Mouse (Mus musculus): Measurements from ENCODE around the gene Snrpc. TPM values are rescaled to one million over a fixed set of nuclear protein-coding genes. Genes with fewer than 3 reads are reported as not detected.

Gene Snrpc
- polyA plus RNA-seq, 1 experiment from 2014 or later = 247 TPM

DNA sequence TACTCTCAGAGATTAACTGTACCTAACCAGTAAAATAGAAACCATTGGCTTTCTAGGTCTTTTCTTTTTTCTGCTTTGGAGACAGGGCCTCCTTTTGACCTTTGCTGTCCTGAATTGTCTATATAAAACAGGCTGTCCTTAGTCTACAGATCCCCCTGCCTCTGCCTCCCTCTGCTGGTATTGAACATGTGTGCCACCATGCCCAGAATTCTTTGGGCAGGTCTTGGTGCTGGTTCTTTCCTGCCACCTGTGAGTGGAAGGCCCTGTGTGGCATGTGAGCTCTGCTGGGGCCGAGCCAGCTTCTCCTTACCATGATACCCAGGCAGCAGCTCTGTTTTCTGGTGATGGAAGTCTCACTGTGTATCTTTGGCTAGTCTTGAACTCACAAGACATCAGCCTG is 10.4 kb downstream of the Snrpc start:
- Histone ChIP-seq H3K9me3 (no peaks in the 10 kb centered on the region), H3K4me3 (replicated peaks) (no peak overlapping the region), H3K4me1 (no peaks in the 10 kb centered on the region), H3K36me3 (peaks cover 48% of the 10 kb centered on the region), H3K4me2 (no peak overlapping the region), H3K27me3 (replicated peaks) (no peaks in the 10 kb centered on the region), H3K9ac (no peak overlapping the region), H3K27ac (no peak overlapping the region)
- no peak for ATAC-seq (ENCODE audit: insufficient read depth, low FRiP score, low read depth)
- 88% methylated on average over 1 of the region's 1 CpGs for WGBS

- 72% methylated on average over 3 of the region's 3 CpGs for WGBS
- H3K27ac ChIP-seq = no peak overlapping the region
- peaks cover 39% of the 10 kb centered on the region for H3K36me3 ChIP-seq
- H3K9me3 ChIP-seq = no peaks in the 10 kb centered on the region
- H3K9ac ChIP-seq = no peak overlapping the region
- no peak overlapping the region for H3K4me3 ChIP-seq (replicated peaks)
- no peak for ATAC-seq (ENCODE audit: insufficient read depth, low FRiP score, low read depth)
- H3K27me3 ChIP-seq (replicated peaks) = no peaks in the 10 kb centered on the region
- H3K4me2 ChIP-seq = no peak overlapping the region
- no peaks in the 10 kb centered on the region for H3K4me1 ChIP-seq
Observed at GRCm38 (mm10) chr17:27851076-27851475, 13.1 kb downstream of the Snrpc start.

GRCm38 (mm10) chr17:27856265-27856797 is 18.4 kb downstream of the Snrpc start, which contains the start of gene Uhrf1bp1:
Gene Uhrf1bp1, plus strand, starts transcription at chr17:27856441.
- H3K27me3 ChIP-seq (replicated peaks) = no peaks in the 10 kb centered on the region
- peak within 1 kb of the TSS; percentile 77 for H3K4me3 ChIP-seq (replicated peaks)
- peak within 1 kb of the TSS; percentile 90 for H3K9ac ChIP-seq
- ATAC-seq (ENCODE audit: insufficient read depth, low FRiP score, low read depth) = peak; percentile 80
- WGBS = under 1% methylated on average over 54 of the region's 54 CpGs
- no peaks in the 10 kb centered on the region for H3K9me3 ChIP-seq
- peaks cover 12% of the 10 kb centered on the region for H3K4me1 ChIP-seq
- peaks cover 12% of the 10 kb centered on the region for H3K36me3 ChIP-seq
- H3K4me2 ChIP-seq = peak within 1 kb of the TSS; percentile 86
- H3K27ac ChIP-seq = peak within 1 kb of the TSS; percentile 81

DNA sequence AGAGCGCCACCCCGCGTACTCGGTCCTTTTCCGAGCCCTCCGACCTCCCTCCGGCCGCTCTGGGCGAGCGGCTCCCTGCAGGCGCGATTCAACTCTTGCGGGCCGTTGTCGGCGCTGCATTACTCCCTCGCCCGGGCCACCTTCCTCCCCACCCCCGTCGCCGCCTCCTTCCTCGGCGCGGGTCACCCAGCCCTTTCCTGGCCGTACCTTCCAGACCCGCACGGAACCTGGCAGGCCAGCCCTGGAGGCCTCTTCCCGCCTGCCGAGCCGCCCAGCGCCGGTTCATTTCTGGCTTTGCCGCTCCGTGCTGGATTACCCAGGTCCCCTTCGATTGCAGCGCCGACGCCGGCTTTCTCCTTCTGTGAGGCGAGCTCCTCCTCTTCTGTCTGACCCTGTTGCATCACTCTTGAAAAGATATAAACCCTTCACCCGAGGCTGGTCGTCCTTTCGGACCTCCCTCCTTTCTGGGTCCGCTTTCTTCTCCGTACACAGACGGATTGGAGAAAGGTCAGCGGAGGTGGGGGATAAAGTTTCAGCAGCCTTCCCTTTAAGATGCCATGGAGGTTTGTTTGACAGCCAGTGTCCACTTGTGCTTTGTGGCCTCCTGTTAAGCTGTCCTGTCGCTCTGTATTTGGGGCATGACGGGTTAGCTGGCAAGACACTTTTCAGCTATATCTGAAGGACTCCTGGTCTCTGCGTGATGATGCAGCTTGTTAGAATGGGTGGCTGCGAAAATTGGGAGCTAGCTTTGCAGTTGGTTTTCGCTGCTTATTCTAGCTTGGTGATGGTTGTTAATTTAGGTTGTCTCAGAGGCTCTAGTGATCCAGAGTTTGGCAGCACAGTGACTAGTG is 19.1 kb downstream of the Snrpc start:
- WGBS = 1% methylated on average over 52 of the region's 52 CpGs
- Histone ChIP-seq H3K4me2 (peak overlapping the region; percentile 86), H3K9ac (peak overlapping the region; percentile 90), H3K9me3 (no peaks in the 10 kb centered on the region), H3K36me3 (peaks cover 11% of the 10 kb centered on the region), H3K27ac (peak overlapping the region; percentile 81), H3K27me3 (replicated peaks) (no peaks in the 10 kb centered on the region), H3K4me1 (peaks cover 12% of the 10 kb centered on the region), H3K4me3 (replicated peaks) (peak overlapping the region; percentile 77)
- peak; percentile 57 for ATAC-seq (ENCODE audit: insufficient read depth, low FRiP score, low read depth)

DNA sequence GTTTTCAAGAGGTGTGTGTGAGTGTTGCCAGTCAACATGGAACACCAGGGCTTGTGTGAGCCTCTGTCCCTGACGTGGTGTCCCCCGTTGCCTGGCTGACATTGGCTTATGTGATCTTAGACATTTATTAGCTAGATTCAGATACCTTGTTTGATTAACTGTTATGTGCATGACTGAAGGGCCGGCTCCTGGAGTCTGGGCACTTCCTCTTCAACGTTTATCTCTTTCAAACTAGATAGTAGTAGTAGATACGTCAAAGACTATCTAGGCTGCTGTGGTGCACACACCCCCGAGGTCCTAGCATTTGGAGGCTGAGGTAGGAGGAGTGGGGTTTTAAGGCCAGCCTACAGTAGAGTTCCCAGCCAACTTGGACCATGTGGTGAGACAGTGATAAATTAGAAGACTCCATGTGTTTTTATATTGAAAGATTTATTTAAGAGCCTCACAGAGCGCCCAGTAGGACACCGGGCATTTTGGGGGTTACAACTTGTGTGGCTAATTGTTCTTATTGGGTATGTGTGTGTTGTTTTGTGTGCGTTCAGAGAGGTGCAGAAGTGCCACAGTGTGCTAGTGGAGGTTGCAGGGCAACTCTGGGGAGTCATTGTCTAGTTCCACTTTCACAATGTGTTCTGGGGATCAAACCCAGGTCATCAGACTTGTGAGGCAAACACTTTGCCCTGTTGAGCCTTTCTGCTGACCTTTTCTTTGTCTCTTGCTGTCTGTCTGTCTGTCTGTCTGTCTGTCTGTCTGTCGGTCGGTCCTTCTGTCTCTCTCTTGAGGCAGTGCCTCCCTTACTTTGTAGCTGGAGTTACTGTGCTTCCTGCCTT is 19.9 kb downstream of the Snrpc start:
- H3K36me3 ChIP-seq = peaks cover 9% of the 10 kb centered on the region
- H3K4me3 ChIP-seq (replicated peaks) = peak overlapping the region; percentile 77
- H3K4me1 ChIP-seq = peaks cover 12% of the 10 kb centered on the region
- H3K9ac ChIP-seq = peak overlapping the region; percentile 90; the same call in 1 of the 2 replicates
- no peaks in the 10 kb centered on the region for H3K27me3 ChIP-seq (replicated peaks)
- H3K9me3 ChIP-seq = no peaks in the 10 kb centered on the region
- no peak overlapping the region for H3K27ac ChIP-seq
- 30% methylated on average over 11 of the region's 11 CpGs for WGBS
- ATAC-seq (ENCODE audit: insufficient read depth, low FRiP score, low read depth) = no peak
- H3K4me2 ChIP-seq = peak overlapping the region; percentile 86

GRCm38 (mm10) chr17:27859131-27859530 is 21.2 kb downstream of the Snrpc start:
- Histone ChIP-seq H3K4me1 (peaks cover 12% of the 10 kb centered on the region), H3K4me2 (no peak overlapping the region), H3K27ac (no peak overlapping the region), H3K9me3 (no peaks in the 10 kb centered on the region), H3K4me3 (replicated peaks) (no peak overlapping the region), H3K27me3 (replicated peaks) (no peaks in the 10 kb centered on the region), H3K36me3 (peaks cover 3% of the 10 kb centered on the region; the same call in 1 of the 2 replicates), H3K9ac (no peak overlapping the region)
- 61% methylated on average over 2 of the region's 2 CpGs for WGBS
- peak; percentile 42; the same call in 1 of the 2 replicates for ATAC-seq (ENCODE audit: insufficient read depth, low FRiP score, low read depth)

- H3K4me1 ChIP-seq = 0 out of 2 replicates have a peak, but pooled peaks cover 5% of the 10 kb centered on the region
- H3K9ac ChIP-seq = no peak overlapping the region
- H3K4me3 ChIP-seq (replicated peaks) = no peak overlapping the region
- no peaks in the 10 kb centered on the region for H3K27me3 ChIP-seq (replicated peaks)
- no peak for ATAC-seq (ENCODE audit: insufficient read depth, low FRiP score, low read depth)
- H3K9me3 ChIP-seq = no peaks in the 10 kb centered on the region
- no peaks in the 10 kb centered on the region; the same call in 1 of the 2 replicates for H3K36me3 ChIP-seq
- H3K4me2 ChIP-seq = no peak overlapping the region
- no peak overlapping the region for H3K27ac ChIP-seq
- 62% methylated on average over 2 of the region's 2 CpGs for WGBS
Observed at GRCm38 (mm10) chr17:27865461-27865860, 27.5 kb downstream of the Snrpc start.

GRCm38 (mm10) chr17:27866737-27867136 is 28.8 kb downstream of the Snrpc start:
- no peak overlapping the region for H3K9ac ChIP-seq
- no peak overlapping the region for H3K27ac ChIP-seq
- H3K9me3 ChIP-seq = no peaks in the 10 kb centered on the region
- H3K4me3 ChIP-seq (replicated peaks) = no peak overlapping the region
- no peak for ATAC-seq (ENCODE audit: insufficient read depth, low FRiP score, low read depth)
- no peaks in the 10 kb centered on the region; the same call in 1 of the 2 replicates for H3K36me3 ChIP-seq
- H3K4me1 ChIP-seq = 0 out of 2 replicates have a peak, but pooled peaks cover 5% of the 10 kb centered on the region
- 49% methylated on average over 4 of the region's 4 CpGs for WGBS
- H3K27me3 ChIP-seq (replicated peaks) = no peaks in the 10 kb centered on the region
- no peak overlapping the region for H3K4me2 ChIP-seq

GRCm38 (mm10) chr17:27871851-27872250 is 33.9 kb downstream of the Snrpc start:
- ATAC-seq (ENCODE audit: insufficient read depth, low FRiP score, low read depth) = no peak
- no peaks in the 10 kb centered on the region for H3K27me3 ChIP-seq (replicated peaks)
- 81% methylated on average over 3 of the region's 3 CpGs for WGBS
- H3K4me2 ChIP-seq = no peak overlapping the region
- H3K4me3 ChIP-seq (replicated peaks) = no peak overlapping the region
- no peak overlapping the region for H3K9ac ChIP-seq
- no peaks in the 10 kb centered on the region; the same call in 1 of the 2 replicates for H3K36me3 ChIP-seq
- no peak overlapping the region for H3K27ac ChIP-seq
- peaks cover 4% of the 10 kb centered on the region; the same call in 1 of the 2 replicates for H3K4me1 ChIP-seq
- H3K9me3 ChIP-seq = no peaks in the 10 kb centered on the region

DNA sequence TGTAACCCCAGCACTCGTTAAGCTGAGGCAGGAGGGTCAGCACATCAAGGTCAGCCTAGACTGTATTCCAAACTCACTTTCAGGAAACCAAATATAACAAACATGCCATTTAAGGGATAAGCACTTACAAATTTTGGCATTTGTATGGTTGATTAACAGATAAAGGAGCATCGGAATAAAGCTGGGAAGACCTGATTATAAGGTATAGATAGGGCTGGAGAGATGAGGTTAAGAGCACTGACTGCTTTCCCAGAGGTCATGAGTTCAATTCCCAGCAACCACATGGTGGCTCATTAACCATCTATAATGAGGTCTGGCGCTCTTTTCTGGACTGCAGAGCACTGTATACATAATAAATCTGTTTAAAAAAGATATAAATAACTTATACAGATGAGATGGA is 35.6 kb downstream of the Snrpc start:
- no peak overlapping the region for H3K9ac ChIP-seq
- no peak overlapping the region for H3K4me2 ChIP-seq
- H3K4me1 ChIP-seq = peaks cover 4% of the 10 kb centered on the region; the same call in 1 of the 2 replicates
- H3K36me3 ChIP-seq = no peaks in the 10 kb centered on the region; the same call in 1 of the 2 replicates
- H3K4me3 ChIP-seq (replicated peaks) = no peak overlapping the region
- no peaks in the 10 kb centered on the region for H3K27me3 ChIP-seq (replicated peaks)
- whole genome bisulfite sequencing = 59% methylated on average over 3 of the region's 3 CpGs
- H3K9me3 ChIP-seq = no peaks in the 10 kb centered on the region
- no peak overlapping the region for H3K27ac ChIP-seq
- ATAC-seq (ENCODE audit: insufficient read depth, low FRiP score, low read depth) = no peak

DNA sequence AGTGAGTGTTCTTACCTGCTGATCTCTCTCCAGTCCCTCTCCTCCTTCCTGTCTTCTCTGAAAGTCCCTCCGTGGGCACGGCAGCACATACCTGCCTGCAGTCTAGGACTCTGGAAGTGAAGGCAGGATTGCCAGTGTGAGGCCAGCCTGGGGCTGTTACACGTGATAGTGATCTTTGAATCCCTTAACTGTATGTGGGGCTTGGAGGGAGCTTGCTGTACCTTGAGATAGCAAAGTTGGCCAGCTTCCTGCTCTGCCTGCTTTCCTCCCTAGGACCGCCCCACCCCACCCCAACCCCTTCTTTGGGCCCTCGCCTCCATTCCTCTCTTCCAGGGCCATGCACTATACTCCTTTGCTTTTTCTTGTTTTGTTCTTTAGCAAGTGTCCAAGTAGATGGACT is 36.6 kb downstream of the Snrpc start:
- Histone ChIP-seq H3K27me3 (replicated peaks) (no peaks in the 10 kb centered on the region), H3K9me3 (no peaks in the 10 kb centered on the region), H3K27ac (no peak overlapping the region), H3K9ac (no peak overlapping the region), H3K4me2 (no peak overlapping the region), H3K4me1 (peaks cover 4% of the 10 kb centered on the region; the same call in 1 of the 2 replicates), H3K36me3 (peaks cover 4% of the 10 kb centered on the region; the same call in 1 of the 2 replicates), H3K4me3 (replicated peaks) (no peak overlapping the region)
- 49% methylated on average over 5 of the region's 5 CpGs for WGBS
- ATAC-seq (ENCODE audit: insufficient read depth, low FRiP score, low read depth) = no peak; the same call in 1 of the 2 replicates
